Mouse (Mus musculus) lung, postnatal 0 days (tissue): ENCODE data around the gene Ehd4. TPM values are rescaled to one million over a fixed set of nuclear protein-coding genes. Genes with fewer than 3 reads are reported as not detected.

Experiments
- ATAC-seq: fragments of 200-750 bp; cut with Nextera tagmentation; 2 replicates; pipeline ENCODE4 v1.8.0; 2017; ENCODE audit warnings: moderate library complexity
- DNase-seq: peaks from one replicate; pipeline ENCODE4 v3.0.0-alpha.2; 2016; ENCODE audit warnings: low spot score
- H3K27ac ChIP-seq: fragments of 300-500 bp; sonication (generic); 2 replicates; pipeline ENCODE4 v1.5.1; 2014; ENCODE audit warnings: antibody characterized with exemption, mild to moderate bottlenecking, low read length, mixed read lengths
- H3K27me3 ChIP-seq: fragments of 300-500 bp; sonication (generic); replicated peaks from 2 replicates; pipeline ENCODE4 v1.6.1; 2014; ENCODE audit warnings: low read length, mixed read lengths; ENCODE audit not compliant: insufficient read depth
- H3K36me3 ChIP-seq: fragments of 300-500 bp; sonication (generic); 2 replicates; pipeline ENCODE4 v1.6.1; 2014; ENCODE audit warnings: low read length, mixed read lengths; ENCODE audit not compliant: insufficient read depth
- H3K4me1 ChIP-seq: fragments of 300-500 bp; sonication (generic); 2 replicates; pipeline ENCODE4 v1.6.1; 2014; ENCODE audit warnings: antibody characterized with exemption, low read depth, low read length, mixed read lengths; ENCODE audit not compliant: insufficient read depth
- H3K4me2 ChIP-seq: fragments of 300-500 bp; sonication (generic); replicated peaks from 2 replicates; pipeline ENCODE4 v1.6.1; 2014; ENCODE audit warnings: low read depth, mild to moderate bottlenecking, low read length, moderate library complexity, mixed read lengths
- H3K4me3 ChIP-seq: fragments of 300-500 bp; sonication (generic); 2 replicates; pipeline ENCODE4 v1.5.1; 2014; ENCODE audit warnings: low read depth, low read length
- H3K9ac ChIP-seq: fragments of 300-500 bp; sonication (generic); replicated peaks from 2 replicates; pipeline ENCODE4 v1.6.1; 2014; ENCODE audit warnings: low read depth, mild to moderate bottlenecking
- H3K9me3 ChIP-seq: fragments of 300-500 bp; sonication (generic); 2 replicates; pipeline ENCODE4 v1.6.1; 2016; ENCODE audit warnings: low read length, mixed read lengths
- CTCF ChIP-seq: IDR thresholded peaks from 2 replicates; pipeline ENCODE4 v1.5.1; 2016; ENCODE audit warnings: antibody characterized with exemption, mild to moderate bottlenecking
- EP300 ChIP-seq: IDR thresholded peaks from 2 replicates; pipeline ENCODE4 v1.6.1; 2016; ENCODE audit warnings: antibody characterized with exemption, mild to moderate bottlenecking, control low read depth
- WGBS: fragments of 180-500 bp; shearing (Covaris S2); extraction: QIAGEN DNeasy Blood & Tissue Kit; methylation state at CpG from one replicate; pipeline ENCODE4 v1.1.7; 2014; 5-methylcytosine and 5-hydroxymethylcytosine counted together
- polyA plus RNA-seq: library from polyadenylated mRNA; unstranded; fragments of >200 nt; fragmentation: Nextera tagmentation; extraction: Ambion mirVana; gene quantifications from 2 replicates; pipeline ENCODE4 v1.2.1, GENCODE M21; 2015

Ehd4 gene
- 228 and 262 TPM in 2 replicates for polyA plus RNA-seq

GRCm38 (mm10) chr2:120154361-120154894 is at the start of gene Ehd4:
TSS of gene Ehd4 (minus strand) at chr2:120154606.
- WGBS, result 0% methylated on average over 41 of the region's 53 CpGs
- Histone ChIP-seq H3K9ac (peak within 1 kb of the TSS; percentile 63), H3K36me3 (no peaks in the 10 kb centered on the region), H3K4me1 (no peaks in the 10 kb centered on the region), H3K4me3 (peak within 1 kb of the TSS; percentile 71), H3K27ac (peak within 1 kb of the TSS; percentile 72), H3K9me3 (no peaks in the 10 kb centered on the region), H3K27me3 (no peaks in the 10 kb centered on the region), H3K4me2 (peak within 1 kb of the TSS; percentile 98)
- peak; percentile 99 for DNase-seq
- ATAC-seq, result peak; percentile 98
- TF ChIP-seq EP300 (no peak), CTCF (no peak)

GRCm38 (mm10) chr2:120203742-120204141 is 49.3 kb upstream of the Ehd4 start:
- no peak for DNase-seq
- no peak overlapping the region for H3K4me2 ChIP-seq
- H3K4me3 ChIP-seq, result no peak overlapping the region
- no peaks in the 10 kb centered on the region for H3K27me3 ChIP-seq
- no peaks in the 10 kb centered on the region for H3K9me3 ChIP-seq
- no peak overlapping the region for H3K27ac ChIP-seq
- no peak for ATAC-seq
- TF ChIP-seq EP300, result no peak
- TF ChIP-seq CTCF, result no peak
- no peak overlapping the region for H3K9ac ChIP-seq
- WGBS, result 47% methylated on average over 3 of the region's 3 CpGs
- H3K4me1 ChIP-seq, result no peaks in the 10 kb centered on the region
- H3K36me3 ChIP-seq, result no peaks in the 10 kb centered on the region

GRCm38 (mm10) chr2:120200077-120200476 is 45.7 kb upstream of the Ehd4 start:
- TF ChIP-seq EP300 (no peak), CTCF (no peak)
- Histone ChIP-seq H3K4me1 (no peaks in the 10 kb centered on the region), H3K27me3 (no peaks in the 10 kb centered on the region), H3K36me3 (no peaks in the 10 kb centered on the region), H3K4me2 (no peak overlapping the region), H3K27ac (no peak overlapping the region), H3K9me3 (no peaks in the 10 kb centered on the region), H3K4me3 (no peak overlapping the region), H3K9ac (no peak overlapping the region)
- ATAC-seq (no peak), DNase-seq (no peak)
- WGBS, result 52% methylated on average over 7 of the region's 7 CpGs

GRCm38 (mm10) chr2:120188174-120188573 is 33.8 kb upstream of the Ehd4 start:
- no peaks in the 10 kb centered on the region for H3K27me3 ChIP-seq
- no peak overlapping the region for H3K9ac ChIP-seq
- no peak overlapping the region for H3K27ac ChIP-seq
- H3K36me3 ChIP-seq, result no peaks in the 10 kb centered on the region
- H3K4me3 ChIP-seq, result no peak overlapping the region
- TF ChIP-seq CTCF (no peak), EP300 (no peak)
- H3K4me2 ChIP-seq, result no peak overlapping the region
- no peaks in the 10 kb centered on the region for H3K9me3 ChIP-seq
- no peaks in the 10 kb centered on the region for H3K4me1 ChIP-seq
- ATAC-seq, result no peak
- 72% methylated on average over 4 of the region's 4 CpGs for WGBS
- no peak for DNase-seq

GRCm38 (mm10) chr2:120187583-120187982 is 33.2 kb upstream of the Ehd4 start:
- H3K4me2 ChIP-seq, result no peak overlapping the region
- H3K4me3 ChIP-seq, result no peak overlapping the region
- H3K36me3 ChIP-seq, result no peaks in the 10 kb centered on the region
- no peak for DNase-seq
- no peaks in the 10 kb centered on the region for H3K4me1 ChIP-seq
- H3K27me3 ChIP-seq, result no peaks in the 10 kb centered on the region
- TF ChIP-seq EP300 (no peak), CTCF (peak; percentile 52)
- no peak overlapping the region for H3K9ac ChIP-seq
- no peaks in the 10 kb centered on the region for H3K9me3 ChIP-seq
- ATAC-seq, result no peak
- 84% methylated on average over 1 of the region's 1 CpGs for WGBS
- H3K27ac ChIP-seq, result no peak overlapping the region

- Histone ChIP-seq H3K4me3 (no peak overlapping the region), H3K4me2 (no peak overlapping the region), H3K36me3 (no peaks in the 10 kb centered on the region), H3K9ac (no peak overlapping the region), H3K4me1 (no peaks in the 10 kb centered on the region), H3K27me3 (no peaks in the 10 kb centered on the region), H3K27ac (no peak overlapping the region), H3K9me3 (no peaks in the 10 kb centered on the region)
- TF ChIP-seq CTCF (peak; percentile 73), EP300 (no peak)
- 63% methylated on average over 6 of the region's 6 CpGs for WGBS
- peak; percentile 55 for DNase-seq
- ATAC-seq, result peak; percentile 71
Measured at GRCm38 (mm10) chr2:120185527-120186276, 31.3 kb upstream of the Ehd4 start.
